Mouse (Mus musculus): ENCODE data around the gene Ctf2.
A peak's percentile ranks its signal among the peaks of the same experiment; 100 is the strongest.
"Not testable (repeated sequence)": the region's sequence is repeated elsewhere in the genome, so short reads cannot be mapped to it uniquely, and the experiment has no call there.

Gene Ctf2

DNA sequence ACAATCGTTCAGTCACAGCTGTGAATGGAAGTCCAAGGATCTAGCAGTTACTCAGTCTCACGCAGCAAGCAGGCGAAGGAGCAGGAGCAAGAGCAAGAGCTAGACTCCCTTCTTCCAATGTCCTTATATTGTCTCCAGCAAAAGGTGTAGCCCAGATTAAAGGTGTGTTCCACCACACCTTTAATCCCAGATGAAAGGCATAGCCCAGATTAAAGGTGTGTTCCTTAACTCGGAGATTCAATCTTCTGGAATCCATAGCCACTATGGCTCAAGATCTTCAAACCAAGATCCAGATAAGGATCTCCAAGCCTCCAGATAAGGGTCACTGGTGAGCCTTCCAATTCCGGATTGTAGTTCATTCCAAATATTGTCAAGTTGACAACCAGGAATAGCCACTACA, at the start of gene Ctf2:
TSS of gene Ctf2 (minus strand) at position 101 of the 400 bp plus-strand sequence.
- not testable (repeated sequence) for DNase-seq

DNA sequence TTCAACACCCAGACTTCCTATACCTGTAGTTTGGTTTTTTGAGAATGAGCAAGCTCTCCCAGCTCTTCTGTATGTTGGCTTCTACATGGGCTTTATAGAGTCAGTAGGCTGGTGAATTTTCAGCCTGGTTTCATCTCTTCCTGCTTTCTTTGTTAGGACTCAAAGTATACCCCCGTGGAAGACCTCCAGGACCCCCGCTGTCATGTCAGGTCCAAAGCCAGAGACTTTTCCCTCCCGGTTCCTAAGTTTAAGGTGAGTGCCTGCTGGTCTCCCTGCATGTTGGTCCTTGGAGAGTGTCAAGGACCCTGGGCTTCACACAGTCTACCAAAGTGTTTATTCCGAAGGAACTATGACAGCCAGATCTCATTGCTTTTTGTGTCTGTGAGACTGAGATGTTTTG, 46.4 kb upstream of the Ctf2 start:
- peak; percentile 64 for DNase-seq

DNA sequence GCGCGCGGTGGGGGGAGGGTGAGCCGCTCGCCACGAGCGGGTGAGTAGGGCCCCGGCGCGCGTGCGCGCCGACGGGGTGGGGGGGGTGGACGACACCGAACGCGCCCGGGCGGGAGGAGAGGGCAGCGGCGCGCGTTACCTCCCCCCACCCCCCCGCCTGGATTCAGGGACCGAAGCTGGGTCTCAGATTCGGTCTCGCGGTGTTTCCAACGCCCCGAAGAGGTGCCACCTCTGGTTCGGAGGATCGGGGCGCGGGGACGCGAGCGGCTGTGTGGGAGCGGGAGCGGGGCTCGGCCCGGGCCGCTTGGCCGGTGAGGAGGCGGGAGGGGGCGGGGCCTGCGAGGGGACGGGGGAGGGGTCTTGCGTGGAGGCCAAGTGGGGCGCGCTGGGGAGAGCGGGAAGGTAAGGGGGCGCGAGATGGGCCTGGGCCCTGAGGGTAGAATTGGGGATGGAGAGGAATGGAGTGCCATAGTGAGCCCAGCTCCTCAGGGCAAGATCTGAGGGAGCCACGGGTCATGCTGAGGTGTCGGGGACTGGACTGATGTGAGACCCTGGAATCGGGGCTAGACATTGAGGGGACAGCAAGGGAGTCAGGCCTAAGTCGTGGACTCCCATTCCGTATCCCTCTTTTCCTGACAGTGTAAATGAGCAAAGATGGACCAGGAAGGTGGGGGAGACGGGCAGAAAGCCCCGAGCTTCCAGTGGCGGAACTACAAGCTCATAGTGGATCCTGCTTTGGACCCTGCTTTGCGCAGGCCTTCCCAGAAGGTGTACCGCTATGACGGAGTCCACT, 45.7 kb upstream of the Ctf2 start:
- peak; percentile 78 for DNase-seq

DNA sequence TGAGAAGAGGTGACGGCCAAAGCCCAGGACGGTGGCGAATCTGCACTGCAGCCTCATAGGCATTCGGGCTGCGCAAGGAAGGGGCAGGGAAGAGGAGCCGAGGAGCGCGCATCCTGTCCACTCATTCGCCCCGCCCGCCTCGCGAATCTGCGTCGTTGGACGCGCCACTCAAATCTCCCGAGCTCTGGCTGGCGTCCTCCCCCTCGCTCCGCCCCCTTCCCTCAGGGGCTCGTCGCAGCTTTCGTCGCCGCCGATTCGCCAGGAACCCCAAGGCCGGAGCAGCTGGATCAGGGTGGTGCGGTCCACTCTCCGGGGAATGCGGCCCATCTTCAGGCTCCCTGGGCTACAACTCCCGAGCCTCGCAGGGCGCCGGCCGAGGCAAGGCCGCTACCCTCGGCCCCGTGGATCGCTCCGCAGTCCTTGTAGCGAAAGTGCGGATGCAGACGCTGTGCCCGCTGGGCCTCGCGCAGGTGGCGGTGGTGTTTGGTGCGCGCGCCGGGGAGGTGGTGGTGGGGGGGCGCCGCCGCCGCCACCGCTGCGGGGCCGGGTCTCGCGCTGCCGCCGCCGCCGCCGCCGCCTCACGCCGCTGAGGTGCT, 45.0 kb upstream of the Ctf2 start:
- DNase-seq, result peak; percentile 98

DNA sequence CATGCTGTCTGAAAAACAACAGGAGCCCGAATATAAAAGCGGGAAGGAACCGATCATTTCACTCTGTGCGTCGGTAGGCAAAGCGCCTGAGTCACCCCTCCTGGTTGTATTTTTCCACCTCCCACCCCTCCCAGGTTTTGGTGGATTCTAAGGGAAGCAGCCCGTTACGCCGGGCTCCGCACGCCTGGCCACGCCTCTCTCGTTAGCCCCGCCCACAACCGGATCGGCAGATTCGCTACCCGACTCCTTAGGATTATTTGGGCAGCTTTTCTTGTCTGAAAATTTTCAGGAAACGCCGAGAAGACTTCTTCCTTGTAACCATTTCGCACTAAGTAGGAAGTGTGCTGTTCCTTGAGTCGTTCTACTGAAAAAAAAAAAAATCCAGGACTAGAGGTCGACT, 44.5 kb upstream of the Ctf2 start, which contains the start of gene Setd1a:
TSS of gene Setd1a (plus strand) at position 245 of the 400 bp plus-strand sequence.
- DNase-seq, result peak; percentile 91

DNA sequence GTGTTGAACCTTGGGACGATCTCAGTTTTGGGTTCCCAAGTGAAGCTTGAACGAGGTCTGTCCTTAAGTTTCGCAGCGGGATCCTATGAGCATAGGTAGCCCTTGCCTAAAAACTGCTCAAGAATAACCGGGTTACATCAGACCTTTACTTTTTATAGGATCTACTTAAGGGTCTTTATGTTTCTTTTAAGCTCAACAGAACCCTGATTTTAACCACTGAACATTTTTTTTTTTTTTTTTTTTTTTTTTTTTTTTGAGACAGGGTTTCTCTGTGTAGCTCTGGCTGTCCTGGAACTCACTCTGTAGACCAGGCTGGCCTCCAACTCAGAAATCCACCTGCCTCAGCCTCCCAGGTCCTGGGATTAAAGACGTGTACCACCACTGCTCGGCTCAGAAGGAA, 43.9 kb upstream of the Ctf2 start:
- not testable (repeated sequence) for DNase-seq

- DNase-seq, result peak; percentile 84
These were observed 41.9 kb upstream of the Ctf2 start for GRCm38 (mm10) chr7:127773664-127774384.

- no peak for DNase-seq
These were observed 40.6 kb upstream of the Ctf2 start for GRCm38 (mm10) chr7:127772557-127772956.

DNA sequence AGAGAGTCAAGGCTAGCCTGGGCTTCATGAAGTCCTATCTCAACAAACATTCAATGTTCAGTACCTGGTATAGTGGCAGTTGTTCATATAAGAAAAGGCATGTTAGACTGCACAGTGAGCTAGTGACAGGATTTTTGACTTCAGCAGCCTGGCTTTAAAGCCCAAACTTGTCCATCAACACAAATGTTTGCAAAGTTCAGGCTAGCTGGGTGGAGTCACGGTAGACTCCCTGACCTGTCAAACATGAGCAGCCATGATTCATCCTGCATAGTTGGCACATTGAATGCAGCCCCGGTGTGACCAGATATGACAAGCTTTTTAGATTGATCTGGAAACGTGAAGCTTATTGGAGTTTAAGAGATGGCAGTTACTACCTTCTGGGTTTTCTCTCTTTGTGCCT, 40.1 kb upstream of the Ctf2 start:
- DNase-seq, result no peak

- DNase-seq, result peak; percentile 42
These were observed 39.3 kb upstream of the Ctf2 start for GRCm38 (mm10) chr7:127771262-127771661.

- peak; percentile 42 for DNase-seq
These were observed 38.3 kb upstream of the Ctf2 start for GRCm38 (mm10) chr7:127770039-127770905.

- DNase-seq, result peak; percentile 87
These were observed 37.7 kb upstream of the Ctf2 start, which contains the start of gene Orai3 for GRCm38 (mm10) chr7:127769651-127770038. Gene Orai3, plus strand, starts transcription at chr7:127769815.

DNA sequence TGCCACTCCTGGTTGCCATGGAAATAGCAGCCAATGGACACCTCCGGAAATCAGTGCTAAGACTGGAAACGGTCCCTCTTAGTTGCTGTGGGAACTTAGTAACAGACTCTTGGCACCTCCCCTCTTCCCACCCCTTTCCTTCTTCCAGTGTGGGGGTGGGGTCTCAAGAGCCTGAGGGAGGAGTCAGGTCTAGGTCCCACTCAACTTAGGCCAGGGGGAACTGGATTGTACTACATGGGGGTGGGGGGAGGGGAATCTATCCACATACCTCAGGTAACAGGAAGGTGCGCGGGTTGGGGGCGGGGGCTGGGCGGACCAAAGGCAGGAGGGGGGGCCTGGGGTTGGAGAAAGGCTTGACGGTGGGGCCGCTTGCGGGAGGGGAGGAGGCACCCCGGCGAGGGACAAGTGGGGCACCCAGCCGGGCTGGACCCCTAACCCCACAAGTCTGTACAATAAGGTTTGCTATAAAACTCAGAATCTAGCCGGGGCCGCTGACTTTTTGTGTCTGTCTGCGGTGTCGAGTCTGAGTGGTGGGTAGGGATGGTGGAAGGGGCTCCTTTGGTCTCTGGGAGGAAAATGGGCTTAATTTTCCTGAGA, 37.1 kb upstream of the Ctf2 start:
- peak; percentile 94 for DNase-seq

GRCm38 (mm10) chr7:127768346-127768996, 36.5 kb upstream of the Ctf2 start:
- peak; percentile 65 for DNase-seq

- peak; percentile 67 for DNase-seq
These were observed 35.8 kb upstream of the Ctf2 start for GRCm38 (mm10) chr7:127767671-127768345.

- no peak for DNase-seq
These were observed 35.1 kb upstream of the Ctf2 start for GRCm38 (mm10) chr7:127766851-127767609.

- DNase-seq, result no peak
These were observed 33.8 kb upstream of the Ctf2 start for GRCm38 (mm10) chr7:127765756-127766155.

- DNase-seq, result no peak
These were observed 31.7 kb upstream of the Ctf2 start for GRCm38 (mm10) chr7:127763642-127764041.

GRCm38 (mm10) chr7:127761026-127761425, 29.1 kb upstream of the Ctf2 start:
- DNase-seq, result peak; percentile 73

DNA sequence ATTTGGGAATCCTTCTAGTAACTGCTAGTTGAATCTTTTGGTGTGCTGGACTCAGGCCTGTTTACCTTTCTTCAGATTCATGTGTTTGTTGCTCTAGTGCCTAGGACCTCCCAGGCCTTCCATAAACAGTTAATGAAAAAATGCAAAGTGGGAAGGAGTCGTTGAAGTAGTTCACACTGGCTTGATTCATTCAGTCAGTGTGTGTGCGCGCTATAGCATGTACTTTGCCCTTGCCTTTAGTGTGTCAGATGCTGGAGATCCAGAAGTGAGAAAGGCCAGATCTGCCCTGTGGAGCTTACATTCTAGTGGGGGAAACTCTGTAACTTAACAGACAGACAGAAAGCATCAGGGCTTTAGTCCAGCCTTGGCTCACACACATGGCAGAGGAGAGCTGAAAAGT, 28.5 kb upstream of the Ctf2 start:
- no peak for DNase-seq
